Mouse (Mus musculus): ENCODE measurements around the gene Amdhd2. TPM values are rescaled to one million over a fixed set of nuclear protein-coding genes. Genes with fewer than 3 reads are reported as not detected.
"Not testable (repeated sequence)": the region's sequence is repeated elsewhere in the genome, so short reads cannot be mapped to it uniquely, and the experiment has no call there.

The Amdhd2 gene
- polyA plus RNA-seq, 1 experiment from 2014 or later, result 33.3 TPM

DNA sequence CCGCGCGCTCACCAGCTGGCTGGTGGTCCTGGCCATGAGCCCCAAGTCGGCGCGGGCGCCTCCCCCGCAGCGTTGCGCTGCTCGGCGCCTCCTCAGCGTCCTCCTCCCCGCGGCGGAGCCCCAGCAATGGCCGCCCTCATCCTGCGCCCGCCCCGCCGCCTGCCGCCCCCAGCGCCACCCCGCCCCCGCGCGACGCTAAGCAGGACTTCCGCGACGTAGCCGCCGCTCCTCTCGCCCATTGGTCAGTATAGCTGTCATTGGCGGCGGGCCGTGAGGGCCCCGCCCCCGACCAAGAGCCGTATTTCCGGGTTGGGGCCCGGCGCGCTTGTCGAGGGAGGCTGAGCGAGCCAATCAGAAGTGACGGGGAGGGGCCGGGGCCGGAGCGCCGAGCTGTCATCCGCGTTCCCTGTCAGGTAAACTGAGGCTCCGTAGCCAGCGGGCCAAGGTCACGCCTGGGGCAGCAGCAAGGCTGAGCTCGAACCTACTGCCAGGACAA is 22.1 kb downstream of the Amdhd2 start:
- peaks cover 9% of the 10 kb centered on the region for H3K4me1 ChIP-seq (ENCODE audit: insufficient read depth)
- H3K9me3 ChIP-seq (ENCODE audit: low read depth, low read length), result no peaks in the 10 kb centered on the region
- TF ChIP-seq CTCF (IDR thresholded peaks at IDR 0.05; ENCODE audit: low read depth), result no peak
- no peaks in the 10 kb centered on the region for H3K27me3 ChIP-seq (ENCODE audit: insufficient read depth, low read length)
- H3K27ac ChIP-seq (ENCODE audit: low read depth), result peak overlapping the region; percentile 86
- under 1% methylated on average over 52 of the region's 57 CpGs for WGBS
- ATAC-seq (ENCODE audit: insufficient read depth) (peak; percentile 98), DNase-seq (peak; percentile 99)
- no peaks in the 10 kb centered on the region for H3K36me3 ChIP-seq (ENCODE audit: insufficient read depth)
- peak overlapping the region; percentile 89 for H3K9ac ChIP-seq
- H3K4me3 ChIP-seq (ENCODE audit: low read depth, low read length), result peak overlapping the region; percentile 96
- H3K4me2 ChIP-seq, result peak overlapping the region; percentile 76

DNA sequence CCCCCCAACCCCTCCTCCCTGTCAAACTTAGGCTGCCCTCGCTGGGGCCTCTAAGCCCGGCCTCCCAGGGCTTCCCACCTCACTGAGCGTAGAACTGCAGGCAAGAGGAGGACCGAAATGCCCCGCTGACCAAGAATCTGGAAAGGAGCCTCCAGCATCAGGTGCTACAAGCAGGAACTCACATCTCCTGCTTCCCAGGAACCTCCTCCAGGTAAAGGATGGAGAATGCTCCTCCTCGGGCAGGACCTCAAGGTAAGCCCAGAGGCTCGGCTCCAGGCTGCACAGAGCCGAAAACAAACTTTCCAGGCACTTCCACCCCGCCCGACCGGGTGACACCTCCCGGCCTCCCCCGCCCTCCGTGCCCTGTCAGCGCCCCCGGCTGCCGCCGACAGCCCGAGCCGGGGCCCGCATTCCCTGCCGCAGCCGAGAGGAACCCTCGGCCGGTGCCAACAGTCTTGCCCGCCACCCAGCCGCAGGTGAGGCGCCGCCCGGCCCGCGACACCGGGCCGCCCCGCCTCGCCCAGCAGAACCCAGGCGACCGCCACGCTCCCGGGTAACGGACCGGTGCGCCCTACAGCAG is 22.6 kb downstream of the Amdhd2 start:
- H3K4me1 ChIP-seq (ENCODE audit: insufficient read depth), result peaks cover 9% of the 10 kb centered on the region
- 2% methylated on average over 42 of the region's 43 CpGs for WGBS
- H3K27me3 ChIP-seq (ENCODE audit: insufficient read depth, low read length), result no peaks in the 10 kb centered on the region
- peak overlapping the region; percentile 96 for H3K4me3 ChIP-seq (ENCODE audit: low read depth, low read length)
- peak; percentile 43 for DNase-seq
- no peaks in the 10 kb centered on the region for H3K36me3 ChIP-seq (ENCODE audit: insufficient read depth)
- peak overlapping the region; percentile 76 for H3K4me2 ChIP-seq
- TF ChIP-seq CTCF (IDR thresholded peaks at IDR 0.05; ENCODE audit: low read depth), result no peak
- ATAC-seq (ENCODE audit: insufficient read depth), result peak; percentile 52
- H3K9ac ChIP-seq, result peak overlapping the region; percentile 89
- H3K9me3 ChIP-seq (ENCODE audit: low read depth, low read length), result no peaks in the 10 kb centered on the region
- H3K27ac ChIP-seq (ENCODE audit: low read depth), result peak overlapping the region; percentile 86

DNA sequence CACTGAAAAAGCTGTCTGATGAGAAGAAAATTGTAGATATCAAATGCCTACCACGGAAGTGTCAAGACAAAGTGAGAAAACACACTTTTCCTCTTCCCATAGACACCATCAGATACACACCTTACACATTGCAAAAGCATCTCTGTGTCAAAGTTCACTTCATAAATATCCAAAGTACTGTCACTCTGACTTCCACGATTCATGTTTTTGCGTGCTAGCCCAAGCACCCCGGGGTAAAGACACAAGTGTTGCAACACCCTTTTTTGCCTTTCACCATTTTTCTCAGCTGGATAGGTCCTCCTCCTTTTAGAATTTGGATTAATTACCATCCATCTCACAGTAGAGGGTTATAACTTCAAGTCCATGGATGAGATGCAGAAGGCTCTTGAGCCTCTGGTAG is 23.6 kb downstream of the Amdhd2 start:
- no peaks in the 10 kb centered on the region for H3K27me3 ChIP-seq (ENCODE audit: insufficient read depth, low read length)
- peak overlapping the region; percentile 96 for H3K4me3 ChIP-seq (ENCODE audit: low read depth, low read length)
- H3K27ac ChIP-seq (ENCODE audit: low read depth), result no peak overlapping the region
- no peak for TF ChIP-seq CTCF (IDR thresholded peaks at IDR 0.05; ENCODE audit: low read depth)
- ATAC-seq (ENCODE audit: insufficient read depth) (no peak), DNase-seq (no peak)
- H3K36me3 ChIP-seq (ENCODE audit: insufficient read depth), result no peaks in the 10 kb centered on the region
- H3K4me2 ChIP-seq, result peak overlapping the region; percentile 76
- H3K4me1 ChIP-seq (ENCODE audit: insufficient read depth), result peaks cover 9% of the 10 kb centered on the region
- WGBS, result 86% methylated on average over 4 of the region's 4 CpGs
- no peaks in the 10 kb centered on the region for H3K9me3 ChIP-seq (ENCODE audit: low read depth, low read length)
- H3K9ac ChIP-seq, result peak overlapping the region; percentile 89

DNA sequence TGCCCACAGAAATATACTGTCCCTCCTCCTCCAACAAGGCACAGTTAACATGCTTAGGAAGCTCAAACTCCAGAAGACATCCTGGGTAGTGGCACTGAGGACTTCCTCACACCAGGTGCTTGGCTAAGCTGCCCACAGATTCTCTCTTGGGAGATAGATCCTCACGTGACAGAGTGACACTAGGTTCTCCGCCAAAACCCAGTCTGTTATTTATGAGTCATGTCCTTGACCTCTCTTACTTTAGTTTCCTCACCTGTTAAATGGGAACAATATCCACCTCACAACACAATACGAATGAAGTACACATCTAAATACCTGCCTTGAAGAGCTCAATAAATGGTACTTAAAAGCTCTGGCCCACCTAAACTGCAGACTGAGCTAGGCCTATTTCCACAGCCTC is 24.3 kb downstream of the Amdhd2 start:
- Histone ChIP-seq H3K9ac (no peak overlapping the region), H3K4me3 (ENCODE audit: low read depth, low read length) (no peak overlapping the region), H3K27ac (ENCODE audit: low read depth) (no peak overlapping the region), H3K27me3 (ENCODE audit: insufficient read depth, low read length) (no peaks in the 10 kb centered on the region), H3K36me3 (ENCODE audit: insufficient read depth) (no peaks in the 10 kb centered on the region), H3K9me3 (ENCODE audit: low read depth, low read length) (no peaks in the 10 kb centered on the region), H3K4me2 (no peak overlapping the region), H3K4me1 (ENCODE audit: insufficient read depth) (peaks cover 9% of the 10 kb centered on the region)
- DNase-seq (no peak), ATAC-seq (ENCODE audit: insufficient read depth) (no peak)
- no peak for TF ChIP-seq CTCF (IDR thresholded peaks at IDR 0.05; ENCODE audit: low read depth)
- 81% methylated on average over 3 of the region's 3 CpGs for WGBS

DNA sequence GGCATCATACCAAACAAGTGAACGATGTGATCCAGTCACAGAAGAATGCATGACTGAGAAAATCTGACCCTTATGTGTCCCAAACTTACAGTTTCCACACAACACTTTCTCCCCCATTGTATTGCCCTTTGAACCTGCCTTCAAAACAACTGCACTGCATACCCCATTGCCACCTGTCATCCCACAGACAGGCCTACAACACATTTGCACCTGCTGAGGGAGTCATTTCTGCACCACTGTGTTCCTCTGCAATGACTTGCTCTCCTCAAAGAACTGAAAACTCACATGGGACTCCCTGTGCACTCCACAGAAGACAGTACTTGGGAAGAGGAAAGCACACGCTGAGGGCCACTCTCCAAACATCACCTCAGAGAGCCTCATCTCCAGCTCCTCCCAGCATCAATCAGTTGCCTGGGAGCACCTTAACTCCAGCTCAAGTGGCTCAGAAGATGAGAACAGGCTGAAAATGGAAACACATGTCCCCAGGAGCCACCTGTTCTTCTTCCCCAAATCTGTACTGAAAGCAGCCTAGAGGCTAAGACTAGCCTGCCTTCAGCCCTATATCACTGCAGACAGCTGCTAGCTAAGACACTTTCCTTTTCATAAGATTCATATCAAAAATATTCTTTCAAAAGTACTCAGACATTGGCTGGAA is 26.2 kb downstream of the Amdhd2 start:
- Histone ChIP-seq H3K27ac (ENCODE audit: low read depth) (no peak overlapping the region), H3K9ac (no peak overlapping the region; the same call in 1 of the 2 replicates), H3K27me3 (ENCODE audit: insufficient read depth, low read length) (no peaks in the 10 kb centered on the region), H3K36me3 (ENCODE audit: insufficient read depth) (no peaks in the 10 kb centered on the region), H3K9me3 (ENCODE audit: low read depth, low read length) (no peaks in the 10 kb centered on the region), H3K4me2 (no peak overlapping the region), H3K4me3 (ENCODE audit: low read depth, low read length) (no peak overlapping the region), H3K4me1 (ENCODE audit: insufficient read depth) (peaks cover 9% of the 10 kb centered on the region)
- WGBS, result 54% methylated on average over 2 of the region's 2 CpGs
- DNase-seq (no peak), ATAC-seq (ENCODE audit: insufficient read depth) (no peak)
- TF ChIP-seq CTCF (IDR thresholded peaks at IDR 0.05; ENCODE audit: low read depth), result no peak

DNA sequence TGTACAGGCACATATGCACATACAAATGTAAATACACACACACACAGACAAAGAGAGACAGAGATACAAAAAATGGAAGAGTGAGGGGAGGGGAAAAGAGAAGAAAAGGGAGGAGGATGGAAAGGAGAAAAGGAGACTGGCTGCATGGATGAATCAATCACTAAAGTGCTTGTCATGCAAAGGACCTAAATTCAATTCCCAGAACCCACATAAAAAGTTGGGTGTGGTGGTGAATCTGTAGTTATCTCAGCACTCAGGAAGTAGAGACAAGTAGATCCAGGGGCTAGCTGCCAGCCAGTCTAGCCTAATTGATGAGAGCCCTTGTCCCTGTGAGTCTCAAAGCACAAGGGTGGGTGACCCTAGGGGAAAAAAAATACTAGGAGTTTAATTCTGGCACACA is 29.5 kb downstream of the Amdhd2 start:
- Histone ChIP-seq H3K27ac (ENCODE audit: low read depth) (no peak overlapping the region), H3K4me3 (ENCODE audit: low read depth, low read length) (no peak overlapping the region), H3K27me3 (ENCODE audit: insufficient read depth, low read length) (no peaks in the 10 kb centered on the region), H3K4me2 (no peak overlapping the region), H3K9me3 (ENCODE audit: low read depth, low read length) (no peaks in the 10 kb centered on the region), H3K4me1 (ENCODE audit: insufficient read depth) (no peaks in the 10 kb centered on the region), H3K36me3 (ENCODE audit: insufficient read depth) (no peaks in the 10 kb centered on the region), H3K9ac (no peak overlapping the region)
- DNase-seq (no peak), ATAC-seq (ENCODE audit: insufficient read depth) (no peak)
- no peak for TF ChIP-seq CTCF (IDR thresholded peaks at IDR 0.05; ENCODE audit: low read depth)

DNA sequence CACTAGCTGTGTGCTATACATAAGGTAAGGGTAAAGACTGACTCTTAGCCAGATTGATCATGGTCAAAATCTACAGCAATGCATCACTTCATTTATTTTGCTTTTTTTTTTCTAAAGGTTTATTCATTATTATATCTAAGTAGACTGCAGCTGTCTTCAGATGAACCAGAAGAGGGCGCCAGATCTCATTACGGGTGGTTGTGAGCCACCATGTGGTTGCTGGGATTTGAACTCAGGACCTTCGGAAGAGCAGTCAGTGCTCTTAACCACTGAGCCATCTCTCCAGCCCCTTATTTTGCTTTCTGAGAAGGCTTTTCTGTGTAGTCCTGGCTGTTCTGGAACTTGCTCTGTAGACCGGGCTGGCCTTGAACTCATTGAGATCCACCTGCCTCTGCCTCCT is 30.6 kb downstream of the Amdhd2 start:
- H3K27me3 ChIP-seq (ENCODE audit: insufficient read depth, low read length); H3K4me1 ChIP-seq (ENCODE audit: insufficient read depth); H3K4me3 ChIP-seq (ENCODE audit: low read depth, low read length); H3K27ac ChIP-seq (ENCODE audit: low read depth); H3K4me2 ChIP-seq; H3K36me3 ChIP-seq (ENCODE audit: insufficient read depth); ATAC-seq (ENCODE audit: insufficient read depth); DNase-seq; H3K9ac ChIP-seq; H3K9me3 ChIP-seq (ENCODE audit: low read depth, low read length): not testable (repeated sequence)
- WGBS, result 82% methylated on average over 4 of the region's 4 CpGs

All from lung, embryonic 14.5 days (tissue).